Mouse (Mus musculus): ENCODE measurements around the gene Ajm1.

- TF ChIP-seq CTCF (IDR thresholded peaks at IDR 0.05; ENCODE audit: low read depth, low read length): no peak
- no peak for TF ChIP-seq TAL1 (conservative IDR thresholded peaks at IDR 0.05; ENCODE audit: low read depth, low read length)
- no peak for TF ChIP-seq GATA1 (IDR thresholded peaks at IDR 0.05; ENCODE audit: borderline replicate concordance, low read length)
These were observed 21.0 kb upstream of the Ajm1 start for GRCm38 (mm10) chr2:25602526-25602925.

All from G1E (cell line).